Mouse (Mus musculus) limb, embryonic 15.5 days (tissue): ENCODE measurements around the gene Cd5. TPM values are rescaled to one million over a fixed set of nuclear protein-coding genes. Genes with fewer than 3 reads are reported as not detected.
A peak's percentile ranks its signal among the peaks of the same experiment; 100 is the strongest.

ENCODE experiments used
- ATAC-seq: fragments of 200-750 bp; cut with Nextera tagmentation; 2 replicates; pipeline ENCODE4 v1.8.0; 2017; ENCODE audit warnings: low read depth, moderate TSS enrichment; ENCODE audit not compliant: insufficient number of reproducible peaks, low FRiP score, low TSS enrichment
- H3K27ac ChIP-seq: fragments of 300-500 bp; sonication (generic); 2 replicates; pipeline ENCODE4 v1.5.1; 2015; ENCODE audit warnings: moderate library complexity, mild to moderate bottlenecking, inconsistent platforms
- H3K27me3 ChIP-seq: fragments of 300-500 bp; sonication (generic); 2 replicates; pipeline ENCODE4 v1.6.1; 2015; ENCODE audit warnings: inconsistent platforms
- H3K36me3 ChIP-seq: fragments of 300-500 bp; sonication (generic); 2 replicates; pipeline ENCODE4 v1.6.1; 2015; ENCODE audit warnings: inconsistent platforms
- H3K4me1 ChIP-seq: fragments of 300-500 bp; sonication (generic); 2 replicates; pipeline ENCODE4 v1.6.1; 2015; ENCODE audit warnings: inconsistent platforms
- H3K4me2 ChIP-seq: fragments of 300-500 bp; sonication (generic); 2 replicates; pipeline ENCODE4 v1.6.1; 2015; ENCODE audit warnings: mild to moderate bottlenecking, inconsistent platforms
- H3K4me3 ChIP-seq: fragments of 300-500 bp; sonication (generic); 2 replicates; pipeline ENCODE4 v1.5.1; 2015; ENCODE audit warnings: mild to moderate bottlenecking, inconsistent platforms
- H3K9ac ChIP-seq: fragments of 300-500 bp; sonication (generic); 2 replicates; pipeline ENCODE4 v1.6.1; 2015; ENCODE audit warnings: inconsistent platforms
- H3K9me3 ChIP-seq: fragments of 300-500 bp; sonication (generic); 2 replicates; pipeline ENCODE4 v1.6.1; 2016; ENCODE audit warnings: inconsistent platforms
- WGBS: fragments of 180-500 bp; shearing (Covaris S2); methylation state at CpG from one replicate; pipeline ENCODE4 v1.1.7; 2015; 5-methylcytosine and 5-hydroxymethylcytosine counted together
- polyA plus RNA-seq: library from polyadenylated mRNA; unstranded; fragments of >200 nt; fragmentation: Nextera tagmentation; extraction: Ambion mirVana; gene quantifications from 2 replicates; pipeline ENCODE4 v1.2.1, GENCODE M21; 2015

Gene Cd5
- polyA plus RNA-seq, 1 experiment from 2014 or later: 1.0 TPM

DNA sequence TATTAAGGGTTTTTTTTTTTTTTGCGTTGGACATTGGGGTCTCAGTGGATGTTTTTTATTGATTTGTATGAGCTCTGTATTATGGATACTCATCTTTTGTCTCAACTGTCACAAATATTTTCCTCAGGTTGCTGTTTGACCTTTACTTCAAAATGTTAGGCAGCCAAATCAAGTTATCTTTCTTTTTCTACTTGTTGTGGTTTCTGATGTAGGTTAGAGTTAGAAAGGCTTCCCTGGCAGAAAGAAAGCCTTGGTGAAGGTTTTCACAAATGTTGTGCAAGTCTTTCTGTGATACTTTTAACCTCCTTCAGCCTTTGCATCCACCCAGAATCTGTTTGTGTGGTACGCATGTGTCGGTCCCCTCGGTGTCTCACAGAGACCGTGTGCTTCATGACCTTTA is 13.8 kb upstream of the Cd5 start:
- WGBS: 95% methylated on average over 5 of the region's 5 CpGs
- H3K9me3 ChIP-seq: no peaks in the 10 kb centered on the region; the same call in 1 of the 2 replicates
- no peak for ATAC-seq

DNA sequence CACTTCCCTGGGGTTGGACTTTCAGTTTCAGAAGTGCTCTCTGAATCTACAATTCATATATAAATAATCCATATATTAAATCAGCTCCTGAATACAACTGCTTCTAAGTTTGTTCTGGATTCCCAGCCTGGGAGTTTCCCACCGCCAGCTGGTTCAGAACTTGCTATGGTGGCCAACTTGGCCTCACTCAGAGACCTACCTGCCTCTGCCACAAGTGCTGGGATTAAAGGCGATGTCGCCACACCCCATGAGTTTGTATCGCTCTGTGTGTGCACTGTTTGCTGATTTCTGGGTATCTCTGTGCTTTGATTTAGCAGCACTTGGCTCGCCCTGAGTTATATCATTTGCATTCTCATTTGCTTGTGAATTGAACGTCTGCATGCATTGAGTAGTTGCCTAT is 13.3 kb upstream of the Cd5 start:
- no peak overlapping the region for H3K4me3 ChIP-seq
- WGBS: 92% methylated on average over 6 of the region's 6 CpGs
- H3K4me2 ChIP-seq: no peak overlapping the region
- H3K36me3 ChIP-seq: no peaks in the 10 kb centered on the region
- ATAC-seq: no peak
- H3K27ac ChIP-seq: no peak overlapping the region
- no peaks in the 10 kb centered on the region for H3K27me3 ChIP-seq
- H3K9ac ChIP-seq: no peak overlapping the region
- H3K9me3 ChIP-seq: no peaks in the 10 kb centered on the region; the same call in 1 of the 2 replicates
- no peaks in the 10 kb centered on the region for H3K4me1 ChIP-seq

More for the DNA sequence above, 13.8 kb upstream of the Cd5 start:
- no peak overlapping the region for H3K9ac ChIP-seq
- H3K36me3 ChIP-seq: no peaks in the 10 kb centered on the region
- no peaks in the 10 kb centered on the region for H3K27me3 ChIP-seq
- H3K4me3 ChIP-seq: no peak overlapping the region
- H3K4me2 ChIP-seq: no peak overlapping the region
- H3K4me1 ChIP-seq: no peaks in the 10 kb centered on the region
- no peak overlapping the region for H3K27ac ChIP-seq

- ATAC-seq: no peak
These were observed 12.8 kb upstream of the Cd5 start for GRCm38 (mm10) chr19:10751607-10752006.

DNA sequence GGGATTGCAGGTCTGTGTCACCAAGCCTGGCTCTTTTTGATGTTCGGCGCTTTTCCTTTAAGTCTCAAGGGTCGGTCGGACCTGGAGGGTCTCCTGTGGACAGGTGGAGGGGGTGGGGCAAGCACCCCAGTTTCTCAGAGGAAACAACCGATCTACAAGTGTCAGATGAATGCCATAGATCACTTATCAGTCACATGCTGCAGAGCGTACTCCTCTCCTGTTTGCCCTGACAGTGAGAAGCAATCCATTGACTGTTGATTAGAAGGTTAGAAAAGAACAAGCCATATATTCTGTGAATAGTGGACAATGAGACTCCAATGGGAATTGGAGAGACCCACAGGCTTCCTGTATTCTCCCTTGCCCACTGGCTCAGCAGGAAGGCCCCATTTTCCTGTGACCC is 11.4 kb upstream of the Cd5 start:
- Histone ChIP-seq H3K4me2 (no peak overlapping the region), H3K27me3 (no peaks in the 10 kb centered on the region), H3K4me1 (no peaks in the 10 kb centered on the region), H3K4me3 (no peak overlapping the region), H3K27ac (no peak overlapping the region), H3K36me3 (no peaks in the 10 kb centered on the region), H3K9ac (no peak overlapping the region), H3K9me3 (no peaks in the 10 kb centered on the region; the same call in 1 of the 2 replicates)
- WGBS: 74% methylated on average over 6 of the region's 6 CpGs
- ATAC-seq: no peak

More at GRCm38 (mm10) chr19:10751607-10752006, 12.8 kb upstream of the Cd5 start:
- H3K27ac ChIP-seq: no peak overlapping the region
- H3K9ac ChIP-seq: no peak overlapping the region
- H3K4me1 ChIP-seq: no peaks in the 10 kb centered on the region
- H3K4me3 ChIP-seq: no peak overlapping the region
- H3K36me3 ChIP-seq: no peaks in the 10 kb centered on the region
- H3K9me3 ChIP-seq: no peaks in the 10 kb centered on the region; the same call in 1 of the 2 replicates
- H3K4me2 ChIP-seq: no peak overlapping the region
- WGBS: 70% methylated on average over 1 of the region's 1 CpGs
- no peaks in the 10 kb centered on the region for H3K27me3 ChIP-seq

DNA sequence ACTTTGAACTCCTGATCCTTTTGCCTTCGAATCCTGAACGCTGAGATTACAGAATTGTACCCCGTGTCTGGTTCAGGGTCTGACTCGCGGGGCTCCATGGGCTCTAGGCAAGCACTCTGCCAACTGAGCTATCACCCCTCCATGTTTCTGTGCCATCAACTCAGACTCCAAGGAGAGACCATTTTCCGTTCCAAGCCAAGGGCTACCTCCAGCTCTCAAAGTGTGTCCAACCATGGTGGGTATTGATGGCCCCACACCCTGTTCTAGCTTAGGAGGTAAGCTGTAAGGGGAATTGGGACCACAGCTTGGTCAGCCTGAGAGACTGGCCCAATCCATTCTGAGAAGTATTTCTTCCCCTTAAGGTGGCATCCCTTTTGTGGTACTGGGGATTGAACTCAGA is 10.5 kb upstream of the Cd5 start:
- 89% methylated on average over 6 of the region's 6 CpGs for WGBS

GRCm38 (mm10) chr19:10748401-10749102 is 9.8 kb upstream of the Cd5 start:
- H3K27me3 ChIP-seq: no peaks in the 10 kb centered on the region
- no peaks in the 10 kb centered on the region for H3K36me3 ChIP-seq
- 64% methylated on average over 11 of the region's 11 CpGs for WGBS
- no peaks in the 10 kb centered on the region; the same call in 1 of the 2 replicates for H3K9me3 ChIP-seq
- no peak overlapping the region for H3K4me2 ChIP-seq
- H3K9ac ChIP-seq: no peak overlapping the region
- ATAC-seq: peak; percentile 40; the same call in 1 of the 2 replicates
- H3K4me3 ChIP-seq: no peak overlapping the region
- no peaks in the 10 kb centered on the region for H3K4me1 ChIP-seq
- H3K27ac ChIP-seq: no peak overlapping the region

More for the DNA sequence above, 10.5 kb upstream of the Cd5 start:
- H3K27ac ChIP-seq: no peak overlapping the region
- H3K36me3 ChIP-seq: no peaks in the 10 kb centered on the region
- H3K4me1 ChIP-seq: no peaks in the 10 kb centered on the region
- H3K9ac ChIP-seq: no peak overlapping the region
- no peaks in the 10 kb centered on the region; the same call in 1 of the 2 replicates for H3K9me3 ChIP-seq
- no peak overlapping the region for H3K4me2 ChIP-seq
- no peaks in the 10 kb centered on the region for H3K27me3 ChIP-seq
- ATAC-seq: no peak
- no peak overlapping the region for H3K4me3 ChIP-seq

GRCm38 (mm10) chr19:10747718-10748117 is 8.9 kb upstream of the Cd5 start:
- no peak overlapping the region for H3K4me2 ChIP-seq
- ATAC-seq: no peak
- H3K27me3 ChIP-seq: no peaks in the 10 kb centered on the region
- no peak overlapping the region for H3K9ac ChIP-seq
- H3K36me3 ChIP-seq: no peaks in the 10 kb centered on the region
- WGBS: 77% methylated on average over 6 of the region's 6 CpGs
- H3K27ac ChIP-seq: no peak overlapping the region
- H3K4me1 ChIP-seq: no peaks in the 10 kb centered on the region
- no peak overlapping the region for H3K4me3 ChIP-seq
- no peaks in the 10 kb centered on the region; the same call in 1 of the 2 replicates for H3K9me3 ChIP-seq

GRCm38 (mm10) chr19:10747182-10747581 is 8.4 kb upstream of the Cd5 start:
- WGBS: 84% methylated on average over 7 of the region's 7 CpGs
- ATAC-seq: no peak

GRCm38 (mm10) chr19:10742565-10742964 is 3.8 kb upstream of the Cd5 start:
- H3K36me3 ChIP-seq: no peaks in the 10 kb centered on the region
- no peak for ATAC-seq
- no peaks in the 10 kb centered on the region for H3K27me3 ChIP-seq
- H3K4me1 ChIP-seq: 0 out of 2 replicates have a peak, but pooled peaks cover 6% of the 10 kb centered on the region
- no peak overlapping the region for H3K9ac ChIP-seq
- H3K4me3 ChIP-seq: no peak overlapping the region
- H3K4me2 ChIP-seq: no peak overlapping the region
- H3K9me3 ChIP-seq: no peaks in the 10 kb centered on the region
- no peak overlapping the region for H3K27ac ChIP-seq
- WGBS: 71% methylated on average over 3 of the region's 3 CpGs

More at GRCm38 (mm10) chr19:10747182-10747581, 8.4 kb upstream of the Cd5 start:
- no peaks in the 10 kb centered on the region; the same call in 1 of the 2 replicates for H3K9me3 ChIP-seq
- H3K9ac ChIP-seq: no peak overlapping the region
- no peak overlapping the region for H3K27ac ChIP-seq
- no peaks in the 10 kb centered on the region for H3K27me3 ChIP-seq
- H3K4me2 ChIP-seq: no peak overlapping the region
- no peaks in the 10 kb centered on the region for H3K36me3 ChIP-seq
- no peak overlapping the region for H3K4me3 ChIP-seq
- H3K4me1 ChIP-seq: no peaks in the 10 kb centered on the region

DNA sequence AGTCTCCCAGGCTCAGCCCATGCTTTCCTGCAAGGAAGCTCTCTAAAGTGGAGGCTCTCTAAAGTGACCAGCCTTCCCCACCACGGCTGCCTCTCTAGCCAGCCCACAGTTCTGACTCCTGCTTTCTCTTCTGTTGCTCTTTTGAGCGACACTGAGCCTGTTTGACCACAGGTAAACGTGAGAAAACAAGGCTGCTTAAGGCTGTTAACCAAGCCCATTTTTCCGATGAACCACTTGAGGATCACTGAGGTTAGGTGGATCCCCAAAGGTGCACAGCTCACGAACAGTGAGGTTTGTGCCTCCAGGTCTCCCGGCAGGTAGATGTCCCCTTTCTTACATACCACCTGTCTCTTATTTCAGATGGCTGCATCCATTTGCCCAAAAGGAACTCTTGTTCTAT is 3.3 kb upstream of the Cd5 start:
- H3K9ac ChIP-seq: no peak overlapping the region
- H3K4me1 ChIP-seq: 0 out of 2 replicates have a peak, but pooled peaks cover 6% of the 10 kb centered on the region
- no peak overlapping the region for H3K4me2 ChIP-seq
- H3K9me3 ChIP-seq: no peaks in the 10 kb centered on the region
- 78% methylated on average over 6 of the region's 6 CpGs for WGBS
- no peak overlapping the region for H3K4me3 ChIP-seq
- no peak overlapping the region for H3K27ac ChIP-seq
- no peak for ATAC-seq
- no peaks in the 10 kb centered on the region for H3K27me3 ChIP-seq
- H3K36me3 ChIP-seq: no peaks in the 10 kb centered on the region

- no peak for ATAC-seq
- Histone ChIP-seq H3K36me3 (no peaks in the 10 kb centered on the region), H3K9me3 (no peaks in the 10 kb centered on the region), H3K27me3 (no peaks in the 10 kb centered on the region), H3K27ac (no peak overlapping the region), H3K4me3 (no peak overlapping the region), H3K4me2 (no peak overlapping the region), H3K4me1 (0 out of 2 replicates have a peak, but pooled peaks cover 6% of the 10 kb centered on the region), H3K9ac (no peak overlapping the region)
- WGBS: 34% methylated on average over 11 of the region's 11 CpGs
These were observed 2.0 kb upstream of the Cd5 start for GRCm38 (mm10) chr19:10740641-10741440.

DNA sequence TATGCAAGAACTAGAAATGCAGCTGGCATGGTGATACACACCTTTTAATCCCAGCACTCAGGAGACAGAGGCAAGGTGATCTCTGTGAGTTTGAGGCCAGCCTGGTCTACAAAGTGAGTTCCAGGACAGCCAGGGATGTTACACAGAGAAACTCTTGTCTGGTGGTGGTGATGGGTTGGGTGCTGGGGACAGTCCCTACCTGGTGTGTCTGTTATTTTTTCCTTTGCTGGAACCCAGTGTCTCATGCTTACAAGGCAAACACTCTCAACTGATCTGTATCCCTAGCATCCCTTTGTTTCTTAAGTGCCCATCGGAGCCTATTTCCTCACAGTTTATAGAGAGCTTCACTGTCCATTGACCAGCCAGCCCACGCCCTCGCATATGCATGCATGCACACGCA is 1.1 kb upstream of the Cd5 start:
- no peak overlapping the region for H3K27ac ChIP-seq
- 92% methylated on average over 4 of the region's 4 CpGs for WGBS
- no peak overlapping the region for H3K4me3 ChIP-seq
- H3K4me2 ChIP-seq: no peak overlapping the region
- no peaks in the 10 kb centered on the region for H3K9me3 ChIP-seq
- H3K4me1 ChIP-seq: 0 out of 2 replicates have a peak, but pooled peaks cover 6% of the 10 kb centered on the region
- no peak overlapping the region for H3K9ac ChIP-seq
- no peak for ATAC-seq
- no peaks in the 10 kb centered on the region for H3K36me3 ChIP-seq
- H3K27me3 ChIP-seq: no peaks in the 10 kb centered on the region
